Mouse (Mus musculus) c-Kit-positive CD71-negative TER-119-negative erythroid progenitor cells, embryonic 14.5 days (primary cell): Measurements from ENCODE around the gene Zbtb43.
A peak's percentile ranks its signal among the peaks of the same experiment; 100 is the strongest.

Source experiments
- DNase-seq: peaks from one replicate; pipeline ENCODE4 v3.0.0-alpha.2; 2013; ENCODE audit warnings: low read depth

Zbtb43 gene

DNA sequence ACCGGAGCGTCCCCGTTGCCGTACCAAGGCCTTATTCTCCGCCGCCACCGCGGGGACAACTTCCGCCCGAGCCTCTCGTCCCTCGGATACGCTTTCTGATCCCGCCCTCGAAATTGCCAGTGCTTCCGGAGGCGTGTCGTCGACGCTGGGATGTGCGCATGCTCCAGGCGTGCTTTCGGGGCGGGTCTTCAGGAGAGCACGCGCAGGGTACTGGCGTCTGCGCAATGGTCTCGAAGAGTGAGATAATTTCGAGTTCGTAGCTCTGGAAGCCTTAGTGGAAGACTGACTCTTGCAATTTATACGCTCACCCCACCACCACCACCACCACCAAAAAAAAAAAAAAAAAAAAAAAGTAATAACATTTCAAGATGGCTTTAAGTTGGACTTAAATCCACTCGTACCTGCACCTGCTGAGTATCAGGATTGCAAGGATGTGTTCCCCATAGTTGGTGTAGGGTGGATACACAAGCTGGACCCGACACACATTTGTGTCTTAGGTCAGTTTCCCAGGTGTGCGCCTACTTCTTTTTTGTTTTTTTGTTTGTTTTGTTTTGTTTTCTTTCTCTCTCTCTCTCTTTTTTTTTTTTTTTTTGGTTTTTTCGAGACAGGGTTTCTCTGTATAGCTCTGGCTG, at the start of gene Zbtb43:
Zbtb43 (minus strand) TSS at position 94 of the 632 bp plus-strand sequence.
- DNase-seq: peak; percentile 95

DNA sequence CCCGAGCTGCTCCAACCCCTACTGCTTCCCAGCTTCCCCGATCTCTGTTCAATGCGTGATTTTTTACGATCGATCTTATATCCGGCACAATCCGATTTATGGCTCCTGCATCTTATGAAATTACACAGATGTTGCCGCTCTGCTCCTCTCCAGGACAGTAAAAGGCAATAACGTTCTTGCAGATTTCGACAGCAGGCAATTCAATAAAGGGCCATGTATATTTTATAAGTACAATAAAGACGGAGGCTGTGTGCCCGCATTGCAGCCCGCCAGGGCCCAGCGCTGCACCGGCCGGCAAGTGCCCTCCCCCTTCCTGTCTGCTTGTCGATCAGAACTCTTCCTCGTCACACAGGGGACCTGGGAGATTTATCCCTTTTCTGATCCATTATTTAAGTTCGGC, 47.5 kb upstream of the Zbtb43 start:
- no peak for DNase-seq

DNA sequence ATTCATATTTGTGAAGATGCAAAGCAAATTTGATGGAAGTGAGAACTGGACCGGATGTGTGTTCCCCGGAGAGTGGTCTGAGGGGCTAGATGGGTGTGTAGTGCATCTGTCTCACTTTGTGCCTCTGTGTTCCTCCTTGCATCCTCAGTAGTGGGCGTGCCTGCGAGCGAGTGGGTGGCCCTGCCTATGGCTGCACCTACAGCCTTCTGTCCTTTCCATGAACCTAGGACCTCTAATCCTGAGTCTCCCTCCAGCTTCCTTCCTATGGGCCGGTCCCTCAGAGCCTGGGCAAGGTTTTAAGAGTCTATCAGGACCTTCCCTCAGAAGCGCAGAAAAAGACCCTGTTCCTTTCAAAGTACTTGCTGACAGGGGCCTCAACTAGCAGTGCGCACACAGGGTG, 47.1 kb upstream of the Zbtb43 start:
- no peak for DNase-seq

DNA sequence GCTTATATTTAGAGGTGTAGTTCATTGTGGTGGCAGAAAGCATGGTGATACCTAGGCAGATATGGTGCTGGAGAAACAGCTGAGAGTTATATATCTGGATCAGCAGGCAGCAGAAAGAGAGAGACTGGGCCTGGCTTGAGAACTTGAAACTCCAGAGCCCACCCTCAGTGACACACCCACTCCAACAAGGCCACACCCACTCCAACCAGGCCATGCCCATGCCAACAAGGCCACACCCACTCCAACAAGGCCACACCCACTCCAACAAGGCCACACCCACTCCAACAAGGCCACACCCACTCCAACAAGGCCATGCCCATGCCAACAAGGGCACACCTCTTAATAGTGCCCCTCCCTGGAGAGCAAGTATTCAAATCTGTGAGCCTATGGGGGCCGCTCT, 42.4 kb upstream of the Zbtb43 start:
- no peak for DNase-seq

DNA sequence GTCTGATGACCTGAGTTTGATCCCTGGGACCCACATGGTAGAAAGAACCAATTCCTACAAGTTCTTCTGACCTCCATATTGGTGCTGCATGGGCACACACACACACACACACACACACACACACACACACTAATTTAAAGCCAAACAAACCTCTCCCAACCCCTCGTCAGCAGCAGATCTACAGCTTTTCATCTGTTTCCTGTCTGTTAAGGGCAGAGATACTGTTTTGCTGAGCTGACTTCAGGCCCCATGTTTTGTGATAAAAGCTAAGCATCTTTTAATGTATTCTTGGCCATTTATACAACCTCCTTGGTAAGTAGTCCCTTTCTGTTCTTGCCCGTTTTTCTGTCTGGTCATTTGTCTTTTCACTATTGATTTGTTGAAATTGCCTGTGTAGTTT, 34.2 kb upstream of the Zbtb43 start:
- no peak for DNase-seq

DNA sequence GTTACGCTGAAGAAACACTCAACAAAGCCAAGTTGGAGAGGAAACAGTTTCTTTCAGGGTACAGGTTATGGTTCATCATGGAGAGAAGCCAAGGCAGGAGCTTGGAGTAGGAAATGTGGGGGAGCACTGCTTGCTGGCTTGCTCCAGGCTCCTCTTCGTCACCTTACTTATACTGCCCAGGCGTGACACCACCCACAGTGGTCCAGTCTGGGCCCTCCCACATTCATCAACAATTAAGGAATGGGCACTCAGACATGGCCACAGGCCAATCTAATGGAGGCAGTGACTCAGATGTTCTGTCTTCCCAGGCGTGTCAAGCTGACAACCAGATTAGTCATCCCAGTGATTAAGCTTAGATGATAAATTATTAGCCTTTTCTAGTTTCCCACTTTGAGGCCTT, 29.9 kb upstream of the Zbtb43 start:
- no peak for DNase-seq

DNA sequence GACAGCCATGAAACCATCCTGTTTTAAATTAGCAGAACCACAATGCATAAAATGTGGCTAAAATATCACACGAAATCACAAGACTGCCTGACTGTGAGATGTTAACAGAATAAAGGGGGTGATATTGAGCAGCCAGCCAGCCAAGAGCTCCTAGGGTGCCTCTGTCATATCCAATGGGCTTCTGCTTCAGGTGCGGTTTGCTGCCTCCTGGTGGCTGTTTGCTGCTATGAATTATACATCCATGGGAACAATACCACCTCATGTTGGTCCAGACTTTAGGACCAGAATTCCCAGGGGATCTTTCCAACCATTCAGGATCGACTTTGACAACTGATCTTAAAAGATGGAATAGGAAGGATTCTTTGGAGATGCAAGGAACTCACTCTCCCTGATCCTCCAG, 27.3 kb upstream of the Zbtb43 start:
- DNase-seq: no peak

DNA sequence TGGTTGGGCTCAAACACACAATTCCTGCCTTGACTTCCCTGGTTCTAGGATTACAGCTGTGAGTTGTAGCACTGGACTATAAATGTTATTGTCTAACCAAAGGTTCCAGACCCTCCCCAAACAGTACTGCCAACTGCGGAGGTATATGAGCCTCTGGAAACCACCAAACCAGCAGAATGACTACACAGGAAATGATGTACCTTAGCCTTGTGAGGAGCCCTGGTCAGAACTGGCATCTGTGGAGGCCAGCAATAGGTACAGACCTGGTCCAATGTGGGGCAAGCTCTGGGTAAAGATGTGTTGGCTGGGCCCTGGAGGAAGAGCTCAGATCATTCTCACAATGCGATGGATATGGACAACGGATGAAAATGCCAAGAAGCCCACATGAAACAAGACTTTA, 23.7 kb upstream of the Zbtb43 start:
- no peak for DNase-seq

DNA sequence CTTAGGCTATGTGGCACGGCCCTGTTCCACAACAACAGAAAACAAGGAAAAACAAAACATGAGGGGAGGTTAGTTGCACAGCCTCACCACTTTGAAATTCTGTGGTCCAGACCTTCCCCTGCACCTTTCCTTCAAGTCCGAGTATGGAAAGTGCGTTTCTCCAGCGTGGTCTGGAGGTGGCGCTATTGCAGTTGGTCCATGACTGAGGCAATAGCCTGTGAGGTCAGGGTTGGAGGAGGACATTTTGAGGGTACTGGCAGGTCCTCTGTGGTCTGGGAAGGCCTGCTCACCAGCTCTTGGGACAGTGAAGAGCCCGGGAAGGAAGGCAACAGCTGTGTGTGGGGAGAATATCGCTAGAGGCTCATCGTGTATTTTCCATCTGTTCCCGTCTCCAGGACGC, 21.2 kb upstream of the Zbtb43 start:
- no peak for DNase-seq

DNA sequence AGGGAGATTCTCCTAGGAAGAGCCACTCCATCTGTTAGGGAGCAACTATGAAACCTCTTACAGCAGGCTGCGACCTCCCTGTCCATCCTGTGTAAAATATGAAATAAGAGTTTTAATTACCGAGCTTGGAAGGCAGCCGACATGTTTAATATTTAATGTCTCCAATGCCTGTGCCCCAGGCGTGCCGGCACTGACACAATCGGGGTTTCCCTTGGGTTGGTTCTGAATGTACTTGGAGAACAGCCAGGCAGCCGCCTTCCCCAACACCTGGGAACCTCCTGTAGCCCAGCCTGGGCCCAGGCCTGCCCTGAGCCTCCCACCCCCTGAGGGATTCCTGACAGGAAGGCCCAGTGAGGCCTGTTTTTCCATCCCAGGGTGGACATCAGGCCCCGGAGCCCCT, 19.0 kb upstream of the Zbtb43 start:
- no peak for DNase-seq

DNA sequence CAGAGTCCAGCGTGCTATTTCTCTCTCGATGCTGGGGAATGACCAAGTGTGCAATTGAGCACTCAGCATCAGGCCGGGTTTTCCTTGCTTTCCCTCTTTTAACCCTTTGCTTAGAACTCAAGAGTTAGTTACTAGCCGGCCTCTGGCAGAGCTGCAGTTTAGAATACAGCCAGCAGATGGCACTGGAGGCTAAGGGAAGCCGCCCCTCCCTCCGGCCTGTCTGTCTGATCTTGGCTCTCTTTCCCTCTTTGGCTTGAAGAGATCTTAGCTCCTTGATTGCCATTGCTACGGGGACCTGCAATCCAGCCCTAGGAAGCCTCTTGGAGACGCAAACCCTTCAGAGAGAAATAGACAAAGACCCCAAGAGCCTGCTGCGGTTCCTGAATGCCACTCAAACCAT, 18.5 kb upstream of the Zbtb43 start:
- DNase-seq: peak; percentile 47

DNA sequence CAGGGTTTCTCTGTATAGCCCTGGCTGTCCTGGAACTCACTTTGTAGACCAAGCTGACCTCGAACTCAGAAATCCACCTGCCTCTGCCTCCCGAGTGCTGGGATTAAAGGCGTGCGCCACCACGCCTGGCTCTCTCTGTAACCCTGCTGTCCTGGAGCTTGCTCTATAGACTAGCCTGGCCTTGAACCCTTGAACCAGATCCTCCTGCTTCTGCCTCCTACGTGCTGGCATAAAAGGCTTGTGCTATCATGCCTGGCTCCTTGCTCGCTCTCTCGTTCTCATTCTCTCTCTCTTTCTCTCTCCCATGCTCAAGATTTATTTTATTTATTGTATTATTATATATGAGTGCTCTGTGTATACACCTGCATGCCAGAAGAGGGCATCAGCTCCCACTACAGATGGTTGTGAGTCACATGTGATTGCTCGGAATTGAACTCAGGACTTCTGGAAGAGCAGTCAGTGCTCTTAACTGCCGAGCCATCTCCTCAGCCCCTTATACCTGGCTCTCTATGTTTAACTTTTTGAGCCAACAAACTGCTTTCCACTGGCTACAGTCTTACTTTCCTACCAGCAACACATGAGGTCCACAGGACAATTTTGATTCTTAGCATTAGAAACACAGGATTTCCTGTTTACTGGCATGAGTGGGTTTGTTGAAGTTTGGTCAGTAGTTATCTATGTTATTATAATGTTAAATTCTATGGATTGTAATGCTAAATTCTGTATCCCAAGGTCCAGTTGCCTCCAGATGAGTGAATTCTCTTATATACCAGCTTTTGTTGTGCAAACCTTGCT, 9.8 kb upstream of the Zbtb43 start:
- DNase-seq: no peak

DNA sequence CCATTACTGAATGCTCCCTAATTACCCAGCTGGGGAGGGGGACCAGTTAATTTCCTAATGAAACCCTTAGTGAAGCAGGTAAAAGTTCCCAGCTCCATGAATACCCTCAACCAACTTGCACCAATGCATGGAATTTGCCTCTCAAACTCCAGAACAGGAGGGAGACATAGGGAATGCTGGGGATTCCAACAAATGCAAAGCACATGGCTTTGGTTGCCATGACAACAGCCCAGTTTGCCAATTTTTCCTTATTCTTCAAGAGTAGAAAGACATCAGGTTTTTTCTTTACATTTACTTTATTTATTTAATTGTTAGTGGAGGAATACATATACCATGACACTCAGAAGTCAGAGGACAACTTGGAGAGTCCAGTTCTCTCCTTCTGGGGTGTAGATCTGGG, 7.6 kb upstream of the Zbtb43 start:
- DNase-seq: no peak

DNA sequence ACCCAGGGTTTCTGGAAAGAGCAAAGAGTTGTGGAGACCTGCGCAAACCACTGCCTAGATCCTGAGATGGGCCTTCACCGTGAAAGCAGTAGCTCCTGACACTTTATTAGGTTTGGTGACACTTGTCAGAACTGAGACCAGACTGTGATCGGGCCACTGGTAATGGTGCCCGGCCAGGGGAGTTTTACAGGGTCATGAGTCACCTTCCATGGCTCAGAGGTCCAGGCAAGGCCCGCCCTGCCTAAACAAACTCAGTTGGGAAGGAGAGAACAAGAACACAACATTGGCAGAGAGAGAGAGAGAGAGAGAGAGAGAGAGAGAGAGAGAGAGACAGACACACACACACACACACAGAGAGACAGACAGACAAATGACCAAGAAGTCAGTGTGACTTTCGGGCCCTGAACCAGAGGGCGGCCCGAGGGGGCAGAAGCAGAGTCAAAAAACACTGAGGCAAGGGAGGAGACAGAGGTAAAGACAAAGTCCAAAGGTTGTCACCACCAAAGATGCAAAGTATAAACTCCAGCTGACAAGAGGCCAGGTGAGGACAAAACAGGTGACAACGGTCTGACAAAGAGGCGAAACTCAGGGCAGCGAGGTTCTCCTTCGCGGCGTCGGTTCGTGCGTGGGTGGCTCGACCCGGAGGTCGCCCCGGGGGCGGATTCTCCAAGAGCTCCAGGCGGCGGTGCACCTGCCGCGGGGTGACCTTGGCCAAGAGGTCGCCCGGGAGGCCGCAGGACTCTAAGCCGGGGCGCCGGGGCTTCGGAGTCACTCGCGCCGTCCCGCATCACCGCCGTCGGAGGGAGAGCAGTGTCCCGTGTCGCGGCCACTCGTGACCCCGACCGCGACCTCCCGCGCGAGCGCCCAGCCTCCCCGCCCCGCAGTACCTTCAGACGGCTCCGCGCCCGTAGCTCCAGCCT, 553 bp downstream of the Zbtb43 start:
- DNase-seq: no peak

DNA sequence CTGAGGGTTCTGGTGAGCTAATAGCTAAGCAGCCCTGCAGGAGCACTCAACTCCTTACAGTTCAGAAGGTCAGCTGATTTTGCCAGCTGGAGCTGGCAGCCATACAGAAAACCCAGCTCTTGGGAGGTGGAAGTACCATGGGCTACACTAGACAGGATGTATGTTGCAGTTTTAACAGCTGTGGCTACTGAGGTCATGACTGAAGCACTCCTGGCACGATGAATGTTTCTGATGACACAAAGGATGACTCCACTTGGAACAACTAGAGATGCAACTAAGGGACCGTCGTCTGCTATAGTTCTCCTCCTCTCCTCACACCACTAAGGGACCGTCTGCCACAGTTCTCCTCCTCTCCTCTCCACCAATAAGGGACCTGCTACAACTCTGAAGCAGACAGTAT, 2.4 kb downstream of the Zbtb43 start:
- no peak for DNase-seq

DNA sequence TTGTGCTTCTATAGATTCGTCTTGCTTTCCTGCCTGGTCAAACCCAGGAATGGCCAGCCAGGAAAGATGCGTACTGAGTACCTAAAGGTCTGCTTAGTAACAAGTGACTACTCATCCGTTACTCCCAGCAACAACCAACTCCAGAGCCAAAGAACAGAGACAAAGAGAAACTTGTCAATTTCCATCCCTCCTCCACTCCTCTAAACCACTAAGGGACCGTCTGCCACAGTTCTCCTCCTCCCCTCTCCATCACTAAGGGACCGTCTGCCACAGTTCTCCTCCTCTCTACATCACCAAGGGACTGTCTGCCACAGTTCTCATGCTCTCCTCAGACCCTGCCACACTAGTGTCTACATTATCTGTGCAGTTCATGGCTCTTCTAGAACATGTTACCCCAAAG, 3.1 kb downstream of the Zbtb43 start:
- no peak for DNase-seq

DNA sequence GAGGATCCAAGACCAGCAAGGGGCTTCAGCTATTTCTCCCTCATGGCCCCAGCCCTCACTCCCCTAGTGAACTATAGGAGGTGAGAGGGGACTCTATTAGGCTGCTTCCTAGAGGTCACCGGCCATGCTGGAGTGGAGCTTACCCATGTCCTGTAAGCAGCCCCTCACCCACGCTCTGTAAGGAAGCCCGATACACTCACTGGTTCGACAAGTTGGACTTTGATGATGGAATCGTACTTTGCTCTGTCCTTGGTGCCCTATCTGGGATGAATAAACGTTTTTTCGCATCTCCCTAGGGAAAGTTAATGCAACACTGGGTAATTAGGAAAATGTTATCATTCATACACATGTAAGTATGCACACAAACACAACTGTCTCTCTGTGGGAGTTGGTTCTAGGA, 6.3 kb downstream of the Zbtb43 start:
- DNase-seq: no peak

DNA sequence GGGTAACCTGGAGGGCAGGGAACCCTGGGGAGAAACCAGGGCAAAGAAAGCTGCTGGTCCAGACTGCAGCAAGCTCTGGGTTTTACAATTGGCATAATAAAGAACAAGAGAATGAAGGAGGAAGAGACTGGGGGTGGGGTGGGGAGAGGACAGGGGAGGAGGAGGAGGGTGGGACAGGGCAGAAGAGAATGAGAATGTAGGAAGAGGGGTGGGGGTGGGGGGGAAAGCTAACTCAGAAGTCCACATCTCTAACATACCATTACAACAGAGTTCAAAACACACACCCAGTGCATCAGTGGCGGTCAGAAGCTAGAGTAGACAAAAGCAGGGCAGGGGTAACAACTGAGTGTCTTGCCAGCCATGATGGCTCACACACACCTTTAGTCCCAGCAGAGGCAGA, 7.3 kb downstream of the Zbtb43 start:
- DNase-seq: no peak

DNA sequence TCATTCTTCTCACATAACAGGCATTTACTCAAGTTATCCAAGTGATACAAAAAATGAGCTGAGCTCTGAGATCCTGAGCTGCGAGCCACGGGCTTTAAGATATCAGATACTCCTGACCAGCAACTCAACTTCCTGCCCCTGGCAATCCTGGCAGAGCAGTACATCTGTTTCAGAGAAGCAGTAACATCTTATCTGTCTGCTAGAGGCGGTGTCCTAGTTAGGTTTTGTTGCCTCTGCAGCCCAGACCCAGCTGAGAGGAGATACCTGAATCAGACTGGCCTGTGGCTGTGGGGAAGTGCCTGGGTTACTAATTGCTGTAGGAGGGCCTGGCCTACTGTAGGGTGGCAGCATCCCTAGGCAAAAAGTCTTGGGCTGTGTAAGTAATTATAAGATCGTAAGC, 8.7 kb downstream of the Zbtb43 start:
- DNase-seq: no peak

DNA sequence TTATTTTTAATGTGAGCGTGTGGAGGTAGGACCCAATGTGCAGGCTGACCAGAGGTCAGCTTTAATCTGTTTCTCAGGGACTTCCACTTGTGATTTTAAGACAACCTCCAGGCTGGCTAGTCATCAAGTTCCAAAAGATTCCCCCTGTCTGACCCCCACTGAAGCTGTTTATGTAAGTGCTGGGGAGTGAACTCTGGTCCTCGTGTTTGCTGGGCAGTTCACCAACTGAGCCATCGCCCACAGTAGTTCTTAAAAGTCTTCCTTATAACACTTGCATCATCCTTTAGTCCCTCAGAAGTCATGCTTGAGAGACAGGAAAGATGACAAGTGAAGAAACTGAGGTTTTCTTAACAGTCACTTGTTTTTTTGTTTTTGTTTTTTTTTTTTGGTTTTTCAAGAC, 11.7 kb downstream of the Zbtb43 start:
- no peak for DNase-seq

DNA sequence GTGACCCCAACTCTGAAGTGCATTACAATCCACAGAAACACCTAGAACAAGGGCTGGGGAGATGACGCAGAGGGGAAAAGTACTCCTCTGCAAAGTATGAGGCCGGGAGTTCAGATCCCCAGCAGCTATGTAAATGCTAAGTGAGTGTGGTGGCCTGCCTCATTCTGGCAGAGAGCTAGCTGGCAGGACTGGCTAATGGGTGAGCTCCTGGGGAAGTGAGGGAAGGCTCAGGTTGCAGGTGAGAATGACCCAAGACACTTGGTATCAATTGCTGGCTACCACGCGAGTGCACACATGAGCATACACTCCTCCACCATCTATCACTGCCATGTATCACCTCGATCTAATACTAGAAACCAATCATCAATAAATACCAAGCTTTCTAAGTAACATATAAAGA, 12.1 kb downstream of the Zbtb43 start:
- no peak for DNase-seq

DNA sequence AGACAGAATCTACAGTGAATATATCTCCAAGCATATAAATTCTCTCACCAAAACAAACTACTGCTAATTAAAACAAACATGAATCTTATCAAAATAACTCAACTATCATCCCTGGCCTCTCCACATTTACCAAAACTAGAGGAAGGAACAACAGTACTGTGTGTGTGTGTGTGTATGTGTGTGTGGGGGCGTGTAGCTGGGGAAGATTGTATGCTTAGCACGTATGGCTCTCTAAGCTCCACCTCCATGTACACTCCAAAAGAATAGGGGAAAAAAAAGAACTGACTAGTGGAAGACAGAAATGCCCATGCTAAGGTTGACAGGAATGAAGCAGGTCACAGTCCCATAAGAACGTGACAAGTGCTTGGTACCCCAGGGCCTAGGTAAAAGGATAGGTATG, 13.0 kb downstream of the Zbtb43 start:
- no peak for DNase-seq

DNA sequence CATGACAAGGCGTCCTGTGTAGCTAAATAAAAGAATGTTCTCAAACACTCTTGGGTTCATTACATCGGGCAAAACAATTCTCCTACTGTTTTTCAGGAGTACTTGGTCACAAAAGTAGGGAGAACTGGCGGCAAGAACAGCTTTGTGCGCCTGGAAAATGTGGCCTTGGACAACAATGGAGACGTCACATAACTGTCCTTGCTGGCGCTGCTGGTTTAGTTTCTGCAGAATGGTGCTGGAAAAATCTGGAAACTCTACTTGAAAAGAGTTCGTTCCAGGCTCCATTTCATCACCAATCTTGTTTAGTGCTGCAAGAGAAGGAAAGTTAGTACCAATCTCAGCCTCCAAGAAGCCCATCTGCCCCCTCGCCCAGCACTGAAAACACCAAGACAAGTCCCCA, 13.5 kb downstream of the Zbtb43 start:
- no peak for DNase-seq
